In genomic region chr2:80388341-80388740, GRCm38 (mm10) we compare ENCODE assay signal across 18 mouse cellular contexts. TPM values are rescaled to one million over a fixed set of nuclear protein-coding genes. Genes with fewer than 3 reads are reported as not detected.
DNase-seq lines count a peak whose midpoint lies in the region; ATAC-seq and TF ChIP-seq lines count a peak whose summit lies in the region.
"Had no signal": no experiment of that assay in that cellular context is flagged by ENCODE, and none has a peak within 500 bp of the region (broad histone marks: within the 10 kb centered on the region; RNA-seq: fewer than 3 reads in every experiment).

No protein-coding gene starts in this region.

- no peaks in the 10 kb centered on the region for H3K27me3 ChIP-seq in lung, embryonic 14.5 days (ENCODE audit: insufficient read depth, low read length)
- H3K27me3 ChIP-seq: forebrain, embryonic 15.5 days; hindbrain, embryonic 13.5 days; intestine, embryonic 15.5 days; midbrain, embryonic 12.5 days; stomach, embryonic 15.5 days had no signal

- H3K4me3 ChIP-seq in lung, embryonic 14.5 days (ENCODE audit: low read depth, low read length) = no peak overlapping the region
- H3K4me3 ChIP-seq: forebrain, embryonic 15.5 days; hindbrain, embryonic 13.5 days; intestine, embryonic 15.5 days; midbrain, embryonic 12.5 days; stomach, embryonic 15.5 days had no signal

- WGBS in lung, embryonic 14.5 days = 49% methylated on average over 3 of the region's 3 CpGs

- H3K9ac ChIP-seq in lung, embryonic 14.5 days = no peak overlapping the region
- H3K9ac ChIP-seq: forebrain, embryonic 15.5 days; hindbrain, embryonic 13.5 days; intestine, embryonic 15.5 days; midbrain, embryonic 12.5 days; stomach, embryonic 15.5 days had no signal

- TF ChIP-seq CTCF in lung, embryonic 14.5 days (IDR thresholded peaks at IDR 0.05; ENCODE audit: low read depth) = no peak

- H3K9me3 ChIP-seq in lung, embryonic 14.5 days (ENCODE audit: low read depth, low read length) = no peaks in the 10 kb centered on the region
- H3K9me3 ChIP-seq: forebrain, embryonic 15.5 days; G1E; hindbrain, embryonic 13.5 days; intestine, embryonic 15.5 days; midbrain, embryonic 12.5 days; stomach, embryonic 15.5 days had no signal

- H3K4me1 ChIP-seq in lung, embryonic 14.5 days (ENCODE audit: insufficient read depth) = no peaks in the 10 kb centered on the region
- H3K4me1 ChIP-seq: forebrain, embryonic 15.5 days; hindbrain, embryonic 13.5 days; midbrain, embryonic 12.5 days; stomach, embryonic 15.5 days had no signal

- no peak overlapping the region for H3K4me2 ChIP-seq in lung, embryonic 14.5 days
- H3K4me2 ChIP-seq: forebrain, embryonic 15.5 days; hindbrain, embryonic 13.5 days; intestine, embryonic 15.5 days; midbrain, embryonic 12.5 days; stomach, embryonic 15.5 days had no signal

- no peaks in the 10 kb centered on the region for H3K36me3 ChIP-seq in lung, embryonic 14.5 days (ENCODE audit: insufficient read depth)
- H3K36me3 ChIP-seq: forebrain, embryonic 15.5 days; G1E; hindbrain, embryonic 13.5 days; intestine, embryonic 15.5 days; midbrain, embryonic 12.5 days; stomach, embryonic 15.5 days had no signal

- no peak overlapping the region for H3K27ac ChIP-seq in lung, embryonic 14.5 days (ENCODE audit: low read depth)
- H3K27ac ChIP-seq: forebrain, embryonic 15.5 days; hindbrain, embryonic 13.5 days; intestine, embryonic 15.5 days; midbrain, embryonic 12.5 days; stomach, embryonic 15.5 days had no signal

- no peak for DNase-seq in frontal cortex, postnatal 25 days (ENCODE audit: low spot score in 2 of 2)
- DNase-seq in lung, embryonic 14.5 days = peak; percentile 15
- DNase-seq in lung, adult 18-20 months = no peak
- DNase-seq in layer of hippocampus, adult 9-11 months = peak; percentile 84
- peak; percentile 58 for DNase-seq in telencephalon, adult 2 months (ENCODE audit: low read depth, low spot score)
- no peak for DNase-seq in cerebellum, adult 11 months
- DNase-seq in natural killer cell, adult 2 months (ENCODE audit: low spot score in 2 of 2) = no peak
- DNase-seq: cerebellum, adult 2 months; lung, adult 2 months; retina, postnatal 1 day had no signal

- peak; percentile 98 for ATAC-seq in frontal cortex, adult (ENCODE audit: low TSS enrichment)
- ATAC-seq in lung, embryonic 14.5 days (ENCODE audit: insufficient read depth) = 0 out of 2 replicates have a peak, but pooled peaks have one; percentile 49
- ATAC-seq: CD4-positive, CD25-positive, alpha-beta regulatory T cell, adult 4 months; forebrain, embryonic 15.5 days; intestine, embryonic 15.5 days had no signal

RNA-seq across cellular contexts. Expression of gene Frzb, which starts 59.1 kb away (rescaled TPM):
- polyA plus RNA-seq in lung, embryonic 14.5 days (2014; fragmentation: Nextera tagmentation; extraction: Ambion mirVana) = 0.65 and 0.88 TPM in 2 replicates
- polyA plus RNA-seq: CD4-positive, CD25-positive, alpha-beta regulatory T cell, adult 4 months had no signal

Comparison
In these comparisons a context has a peak if more than half of its experiments do, and no peak if none do; other contexts are left out.
1. DNase-seq: peak in lung, embryonic 14.5 days (single experiment), layer of hippocampus, adult 9-11 months (single experiment) and telencephalon, adult 2 months (single experiment); none in frontal cortex, postnatal 25 days (0 of 2), lung, adult 18-20 months (0 of 2), cerebellum, adult 11 months (single experiment) and natural killer cell, adult 2 months (0 of 2).